Mouse (Mus musculus) B cell, adult (primary cell): ENCODE measurements around the gene Spice1. TPM values are rescaled to one million over a fixed set of nuclear protein-coding genes. Genes with fewer than 3 reads are reported as not detected.

Experiments used
- total RNA-seq: library from RNA; stranded (reverse); gene quantifications from 4 replicates; pipeline ENCODE4 v1.2.4, GENCODE M21; 2023; ENCODE audit not compliant: inconsistent age

The Spice1 gene
- 26.9 to 33.9 TPM (median 30.8 TPM) in 4 replicates for total RNA-seq

GRCm38 (mm10) chr16:44347071-44347901 is at the start of gene Spice1:
Spice1 (plus strand) TSS chr16:44347121.

GRCm38 (mm10) chr16:44332861-44333284 is 14.0 kb upstream of the Spice1 start, which contains the start of gene Sidt1:
Sidt1 (minus strand) TSS chr16:44333196.

DNA sequence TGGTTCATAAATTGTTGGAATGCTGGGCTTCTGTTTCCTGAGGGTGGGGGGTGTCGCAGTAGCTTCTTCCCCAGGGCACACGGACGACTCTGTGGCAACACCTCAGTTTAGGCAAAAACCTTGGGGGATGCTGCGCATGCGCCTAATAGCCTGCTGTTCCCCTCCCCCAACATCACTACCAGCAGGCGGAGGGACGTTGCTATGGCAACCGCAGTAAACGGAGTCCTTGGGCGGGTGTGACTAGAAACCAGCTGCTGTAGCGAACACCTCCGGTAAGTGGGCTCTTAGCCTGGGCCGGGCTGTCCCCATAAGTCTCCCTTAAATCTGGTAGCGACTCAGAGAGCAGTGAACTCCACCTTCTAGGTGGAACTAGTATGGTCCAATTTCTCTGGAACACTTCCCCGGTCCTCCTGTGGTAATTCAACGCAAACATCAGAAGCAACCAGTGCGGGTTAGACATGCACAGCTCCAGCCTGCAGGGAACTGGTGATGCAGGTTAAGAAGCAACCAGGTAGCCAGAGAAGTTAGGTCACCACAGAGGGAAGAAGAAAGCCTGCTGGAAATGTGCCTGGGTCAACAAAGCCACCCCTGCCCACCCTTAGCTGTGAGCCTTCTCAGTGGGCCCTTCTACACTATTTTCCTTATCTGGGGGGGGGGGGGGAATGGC is 47.8 kb downstream of the Spice1 start, which contains the start of gene Cfap44:
Cfap44 (plus strand) TSS at position 220 of the 667 bp plus-strand sequence.

Other genes starting within 250 kb of the Spice1 start
- 36.3 to 43.1 TPM (median 40.1 TPM) in 4 replicates for gene Atp6v1a, start 207.4 kb upstream of the Spice1 start, total RNA-seq
- gene Naa50, start 207.3 kb upstream of the Spice1 start, total RNA-seq, result 44.4 to 45.7 TPM (median 45.1 TPM) in 4 replicates
- 45.7 to 62.6 TPM (median 51.8 TPM) in 4 replicates for gene Usf3, start 173.9 kb upstream of the Spice1 start, total RNA-seq
- 12.6 to 17.9 TPM (median 13.8 TPM) in 4 replicates for gene Sidt1, start 13.9 kb upstream of the Spice1 start, total RNA-seq
- gene Cfap44, start 47.7 kb downstream of the Spice1 start, total RNA-seq, result not detected in 4 replicates
- gene Boc, start 211.8 kb downstream of the Spice1 start, total RNA-seq, result 0.10 TPM in 1 of 4 replicates, not detected in the others